Mouse (Mus musculus): ENCODE results near the gene A1bg. TPM values are rescaled to one million over a fixed set of nuclear protein-coding genes. Genes with fewer than 3 reads are reported as not detected.

A1bg gene
- polyA plus RNA-seq (2021) = not detected

DNA sequence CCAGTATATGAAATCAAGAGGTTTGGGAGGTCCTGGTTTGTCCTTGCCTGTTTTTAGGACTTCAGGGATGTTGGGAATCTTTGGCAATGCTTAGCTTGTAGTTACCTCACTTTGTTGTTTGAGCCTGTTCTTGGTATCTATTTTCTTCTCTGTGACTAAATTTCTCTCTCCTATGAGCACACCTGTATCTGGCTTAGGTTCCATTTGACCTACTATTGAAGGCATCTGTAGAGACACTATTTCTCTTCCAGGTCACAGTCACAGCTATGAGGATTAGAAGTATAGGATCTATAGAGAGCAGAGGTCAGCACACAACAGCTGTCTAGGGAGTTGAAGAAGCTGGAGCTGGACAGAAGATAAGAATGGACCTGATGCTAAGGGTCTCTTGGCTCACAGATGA lies at the start of gene A1bg:
Gene A1bg, minus strand, starts transcription at position 101 of the 400 bp plus-strand sequence.
- TF ChIP-seq CTCF (IDR thresholded peaks at IDR 0.05) = no peak
- CTCF ChIA-PET = interaction anchor here (1.5 kb wide), 1 partner anchor 11 kb away, joined by 3 read pairs; no protein-coding TSS in a partner anchor
- DNase-seq (ENCODE audit: low read depth, low spot score) (no peak), ATAC-seq (no peak)
- H3K27me3 ChIP-seq = peaks cover 10% of the 10 kb centered on the region
- POLR2A ChIA-PET = no interaction called here
- in situ Hi-C loops (cut with MboI; ENCODE audit: low pct_unique_long_range_greater_than_20kb) = no loop called here

DNA sequence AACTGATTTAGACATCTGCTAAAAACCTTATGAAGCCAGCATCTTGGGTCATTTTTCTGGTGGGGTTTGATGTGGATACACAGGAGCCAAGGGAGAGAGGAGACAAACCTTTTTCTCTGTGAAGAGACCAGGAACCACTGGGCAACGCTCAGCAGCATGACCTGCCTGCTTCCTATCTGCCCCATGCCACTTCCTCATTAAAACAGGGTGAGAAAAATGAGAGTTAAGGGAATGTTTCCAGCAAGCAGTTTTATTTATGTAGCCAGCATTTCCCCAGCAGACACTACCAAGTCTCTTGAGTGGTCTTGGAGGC lies 45.7 kb upstream of the A1bg start:
- H3K27me3 ChIP-seq = no peaks in the 10 kb centered on the region
- DNase-seq (ENCODE audit: low read depth, low spot score) (no peak), ATAC-seq (no peak)
- no peak for TF ChIP-seq CTCF (IDR thresholded peaks at IDR 0.05)
- CTCF ChIA-PET = no interaction called here
- in situ Hi-C loops (cut with MboI; ENCODE audit: low pct_unique_long_range_greater_than_20kb) = no loop called here
- POLR2A ChIA-PET = no interaction called here

DNA sequence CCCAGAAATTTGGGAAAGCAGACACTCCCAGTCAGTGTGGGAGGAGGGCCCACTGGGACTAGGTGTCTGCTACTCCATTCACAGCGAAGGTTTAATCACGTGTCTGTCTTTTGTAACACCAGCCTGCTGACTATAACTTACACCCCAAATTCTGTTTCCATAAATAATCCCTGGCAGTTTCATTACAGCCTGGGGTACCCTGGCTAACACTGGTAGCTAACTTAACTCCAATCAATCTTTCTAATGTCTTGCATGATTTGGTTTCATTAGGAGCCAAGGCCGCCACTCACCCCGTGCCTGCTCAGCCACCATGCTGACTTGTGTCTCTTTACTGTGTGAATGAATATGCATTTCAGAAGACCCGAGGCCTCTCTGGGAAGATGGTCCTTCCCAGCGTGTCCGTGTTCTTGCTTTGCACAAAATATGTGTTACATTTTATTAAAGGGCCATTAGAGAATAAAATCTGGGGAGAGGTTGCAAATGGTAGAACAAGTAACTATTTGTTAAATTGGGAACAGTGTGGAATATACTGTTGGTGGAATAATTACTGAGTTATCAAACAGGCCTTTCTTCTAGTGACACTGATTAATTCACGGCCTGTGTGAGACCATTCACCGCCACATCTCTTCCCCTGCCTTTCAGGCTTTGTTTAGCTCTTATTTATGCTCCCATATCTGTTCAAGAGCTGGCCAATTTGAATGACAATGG lies 45.2 kb upstream of the A1bg start:
- ChIA-PET CTCF (no interaction called here), POLR2A (no interaction called here)
- ATAC-seq (no peak), DNase-seq (ENCODE audit: low read depth, low spot score) (no peak)
- in situ Hi-C loops (cut with MboI; ENCODE audit: low pct_unique_long_range_greater_than_20kb) = no loop called here
- H3K27me3 ChIP-seq = no peaks in the 10 kb centered on the region
- TF ChIP-seq CTCF (IDR thresholded peaks at IDR 0.05) = no peak

DNA sequence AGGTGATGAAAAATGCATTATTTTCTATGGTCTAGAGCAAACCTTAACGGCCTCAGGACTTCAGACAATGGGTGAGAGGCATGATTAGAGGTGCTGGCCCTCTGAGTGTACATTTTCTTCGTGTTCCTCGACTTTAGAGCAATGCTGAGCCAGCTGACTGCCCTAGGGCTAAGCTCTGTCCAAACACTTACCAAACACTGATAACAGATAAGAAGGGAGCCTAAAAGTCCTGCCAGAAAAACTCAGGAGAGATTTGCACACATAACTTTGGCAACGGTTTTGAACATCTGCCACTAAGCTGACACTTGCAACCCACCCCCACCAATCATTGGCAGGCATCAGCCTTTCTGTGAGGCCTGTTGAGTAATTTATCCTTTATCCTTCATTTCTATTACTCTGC lies 2.9 kb upstream of the A1bg start:
- no peak for DNase-seq (ENCODE audit: low read depth, low spot score)
- no peak for ATAC-seq
- ChIA-PET POLR2A (no interaction called here), CTCF (no interaction called here)
- peaks cover 10% of the 10 kb centered on the region for H3K27me3 ChIP-seq
- in situ Hi-C loops (cut with MboI; ENCODE audit: low pct_unique_long_range_greater_than_20kb) = no loop called here
- no peak for TF ChIP-seq CTCF (IDR thresholded peaks at IDR 0.05)

DNA sequence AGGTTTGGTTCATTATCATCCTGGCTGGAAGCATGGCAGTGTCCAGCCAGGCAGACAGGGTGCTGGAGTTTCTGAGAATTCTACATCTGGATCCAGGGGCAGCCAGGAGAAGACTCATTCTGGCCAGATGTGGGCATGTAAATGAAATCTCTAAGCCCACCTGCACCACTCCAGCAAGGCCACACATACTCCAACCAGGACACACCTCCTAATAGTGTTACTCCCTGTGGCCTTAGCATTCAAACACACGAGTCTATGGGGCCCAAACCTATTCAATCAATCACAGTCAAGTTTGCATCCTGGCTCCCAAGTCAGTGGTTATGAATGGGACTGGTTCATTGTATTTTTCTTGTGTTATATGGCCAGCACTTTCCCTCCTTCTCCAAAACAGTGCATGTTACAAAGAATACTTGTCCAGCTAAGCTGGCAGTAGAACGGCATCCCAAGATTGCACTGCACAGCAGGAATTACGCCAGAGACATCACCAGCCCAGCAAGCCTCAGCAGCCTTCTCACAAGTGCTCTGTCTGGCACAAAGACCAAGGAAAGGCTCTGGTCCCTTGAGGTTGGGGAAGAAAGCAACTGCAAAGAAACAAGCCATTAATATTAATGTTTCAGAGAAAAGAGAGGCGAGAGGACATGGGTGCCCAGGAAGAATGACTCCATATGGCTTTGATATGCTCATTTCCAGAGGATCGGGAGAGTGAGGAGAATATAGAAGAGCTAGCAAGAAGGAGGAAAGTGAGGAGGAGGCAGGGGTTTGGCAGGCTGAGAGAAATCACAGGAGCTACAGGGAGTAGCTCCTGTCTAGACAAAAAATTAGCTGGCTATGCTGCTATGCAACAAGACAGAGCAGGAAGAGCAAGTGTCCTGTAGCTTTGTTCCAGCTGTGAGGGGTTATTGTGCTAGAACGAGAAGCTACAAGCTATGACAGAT lies 18.8 kb downstream of the A1bg start:
- in situ Hi-C loops (cut with MboI; ENCODE audit: low pct_unique_long_range_greater_than_20kb) = no loop called here
- DNase-seq (ENCODE audit: low read depth, low spot score) = no peak
- ChIA-PET POLR2A (interaction anchor here (1.2 kb wide), 1 partner anchor 11 kb away, joined by 4 read pairs; no protein-coding TSS in a partner anchor), CTCF (interaction anchor here (0.9 to 1.6 kb wide), 4 partner anchors 8 to 14 kb away, joined by 3 to 6 read pairs (median 4); no protein-coding TSS in a partner anchor)
- TF ChIP-seq CTCF (IDR thresholded peaks at IDR 0.05) = no peak
- H3K27me3 ChIP-seq = no peaks in the 10 kb centered on the region
- ATAC-seq = no peak

DNA sequence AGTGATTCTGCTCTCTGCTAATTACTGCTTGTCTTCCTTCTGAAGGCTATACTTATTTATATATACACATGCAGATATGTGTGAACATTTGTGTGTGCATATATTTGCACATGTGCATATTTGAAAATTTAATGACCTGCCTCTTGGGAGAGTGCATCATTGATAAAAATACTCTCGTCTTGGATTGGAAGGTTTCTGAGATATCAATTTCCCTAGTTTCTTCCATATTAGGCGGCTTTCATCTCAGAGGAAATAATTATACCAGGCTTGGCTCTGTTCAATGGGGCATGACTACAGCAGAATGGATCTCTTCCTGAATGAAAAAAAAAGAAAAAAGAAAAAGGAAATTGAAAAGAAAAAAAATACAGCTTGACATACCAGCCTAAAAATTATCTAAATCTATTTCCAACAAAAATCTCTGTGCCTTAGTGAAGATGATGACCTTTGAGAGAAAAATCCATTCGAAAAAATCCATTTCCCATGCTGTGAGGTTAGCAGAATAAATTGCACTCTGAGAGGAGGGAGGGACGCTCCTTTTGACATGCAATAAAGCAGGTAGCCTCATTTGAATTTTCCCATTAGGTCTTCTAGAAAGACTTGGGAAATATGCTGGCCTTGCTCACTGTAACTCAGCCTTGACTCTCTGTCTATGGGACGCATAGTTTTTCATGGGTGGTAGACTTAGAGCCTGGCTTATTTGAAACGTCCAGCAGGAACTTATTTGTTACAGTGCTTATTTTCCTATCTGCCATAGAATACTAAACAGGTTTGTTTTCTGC lies 24.4 kb downstream of the A1bg start:
- ATAC-seq (no peak), DNase-seq (ENCODE audit: low read depth, low spot score) (no peak)
- POLR2A ChIA-PET = no interaction called here
- no peaks in the 10 kb centered on the region for H3K27me3 ChIP-seq
- CTCF ChIA-PET = no interaction called here
- in situ Hi-C loops (cut with MboI; ENCODE audit: low pct_unique_long_range_greater_than_20kb) = no loop called here
- TF ChIP-seq CTCF (IDR thresholded peaks at IDR 0.05) = no peak

DNA sequence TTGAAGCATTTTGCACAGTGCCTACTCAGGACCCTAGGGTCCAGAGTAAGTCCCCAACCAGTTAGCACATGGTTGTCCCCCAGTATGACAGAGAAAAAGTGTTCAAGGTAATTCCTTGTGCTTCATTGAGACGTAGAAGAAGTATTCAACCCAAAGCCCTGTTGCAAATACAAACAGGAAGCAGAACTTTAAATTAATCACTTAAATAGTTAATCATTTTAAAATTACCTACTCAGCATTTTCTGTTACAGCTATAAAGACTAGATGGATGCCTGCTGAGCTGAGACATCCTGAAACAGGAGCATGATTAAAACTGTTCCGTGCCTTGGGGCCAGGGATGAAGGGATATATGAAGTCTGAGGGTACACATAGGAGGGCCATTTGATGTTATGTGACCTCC lies 26.8 kb downstream of the A1bg start:
- in situ Hi-C loops (cut with MboI; ENCODE audit: low pct_unique_long_range_greater_than_20kb) = no loop called here

DNA sequence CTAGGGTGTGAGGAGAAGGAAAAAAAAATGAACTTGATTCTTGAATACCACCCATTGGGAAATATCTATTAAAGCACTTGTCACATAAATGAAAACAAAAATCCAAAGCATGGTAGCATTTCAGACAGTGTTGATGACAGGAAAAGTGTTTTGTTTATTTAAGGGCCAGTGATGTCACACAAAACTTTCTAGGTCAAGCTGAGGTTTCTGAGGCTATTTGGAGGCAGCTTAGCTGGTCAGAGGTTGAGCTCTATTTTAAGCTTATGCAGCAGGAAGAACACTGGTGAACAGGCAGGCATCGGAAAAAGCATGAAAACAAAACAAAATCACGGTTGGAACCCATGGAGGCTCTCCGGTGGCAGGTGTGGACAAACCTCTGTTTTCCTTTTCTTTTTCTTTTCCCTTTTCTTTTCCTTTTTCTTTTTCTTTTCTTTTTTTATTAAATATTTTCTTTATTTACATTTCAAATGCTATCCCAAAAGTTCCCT lies 29.8 kb downstream of the A1bg start:
- POLR2A ChIA-PET = no interaction called here
- DNase-seq (ENCODE audit: low read depth, low spot score) (no peak), ATAC-seq (no peak)
- in situ Hi-C loops (cut with MboI; ENCODE audit: low pct_unique_long_range_greater_than_20kb) = no loop called here
- no peaks in the 10 kb centered on the region for H3K27me3 ChIP-seq
- TF ChIP-seq CTCF (IDR thresholded peaks at IDR 0.05) = no peak
- CTCF ChIA-PET = interaction anchor here (0.8 kb wide), 1 partner anchor 14 kb away, joined by 3 read pairs; no protein-coding TSS in a partner anchor

More for the DNA sequence above, 26.8 kb downstream of the A1bg start:
- no peak for TF ChIP-seq CTCF (IDR thresholded peaks at IDR 0.05)
- H3K27me3 ChIP-seq = no peaks in the 10 kb centered on the region
- no peak for DNase-seq (ENCODE audit: low read depth, low spot score)
- POLR2A ChIA-PET = no interaction called here
- ATAC-seq = no peak
- CTCF ChIA-PET = interaction anchor here (1.0 kb wide), 1 partner anchor 8 kb away, joined by 3 read pairs; no protein-coding TSS in a partner anchor

DNA sequence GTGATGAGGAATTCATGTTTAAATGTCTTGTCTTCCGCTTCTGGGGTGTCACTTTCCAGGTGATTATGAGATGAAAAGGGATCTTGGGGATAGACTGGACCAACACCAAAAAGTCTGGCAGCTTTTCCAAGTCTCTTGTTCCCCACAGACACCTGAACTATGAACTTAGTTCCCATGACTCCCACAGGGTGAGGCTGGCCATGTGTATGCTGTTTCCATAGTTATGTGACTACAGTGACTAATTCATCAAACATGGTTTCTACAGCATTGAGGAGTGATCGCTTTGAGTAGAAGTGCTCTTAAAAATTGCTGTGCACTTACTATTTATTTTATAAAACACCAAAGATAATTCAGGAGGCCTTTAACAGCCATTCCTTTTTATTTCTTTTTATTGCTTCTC lies 34.1 kb downstream of the A1bg start:
- ChIA-PET POLR2A (no interaction called here), CTCF (no interaction called here)
- no peak for TF ChIP-seq CTCF (IDR thresholded peaks at IDR 0.05)
- in situ Hi-C loops (cut with MboI; ENCODE audit: low pct_unique_long_range_greater_than_20kb) = no loop called here
- no peak for DNase-seq (ENCODE audit: low read depth, low spot score)
- no peak for ATAC-seq
- peaks cover 2% of the 10 kb centered on the region for H3K27me3 ChIP-seq

DNA sequence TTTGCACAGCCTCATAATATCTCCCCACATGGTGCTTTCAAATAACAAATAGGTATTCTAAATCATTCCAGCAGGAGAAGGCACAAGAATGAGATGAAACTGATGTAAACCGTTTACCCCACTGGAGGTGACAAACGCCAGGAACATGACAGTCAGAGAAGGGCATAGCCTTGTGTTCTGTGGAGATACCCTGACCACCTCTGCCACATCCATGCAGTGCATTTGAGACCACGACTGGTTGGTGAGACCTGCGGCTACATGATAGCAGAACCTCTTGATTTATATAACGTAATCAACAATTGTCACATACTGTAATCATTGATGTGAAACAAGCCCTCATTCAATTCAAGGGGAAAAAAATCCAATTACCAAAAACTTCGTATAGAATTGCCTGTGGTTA lies 47.1 kb downstream of the A1bg start:
- no peak for ATAC-seq
- no peak for TF ChIP-seq CTCF (IDR thresholded peaks at IDR 0.05)
- no peak for DNase-seq (ENCODE audit: low read depth, low spot score)
- POLR2A ChIA-PET = interaction anchor here (0.5 kb wide), 1 partner anchor 60 kb away, joined by 3 read pairs; no protein-coding TSS in a partner anchor
- no peaks in the 10 kb centered on the region for H3K27me3 ChIP-seq
- CTCF ChIA-PET = no interaction called here
- in situ Hi-C loops (cut with MboI; ENCODE audit: low pct_unique_long_range_greater_than_20kb) = no loop called here

All from Patski (cell line).